Mouse (Mus musculus) heart, embryonic 11.5 days (tissue): ENCODE data around the gene Pirt. TPM values are rescaled to one million over a fixed set of nuclear protein-coding genes. Genes with fewer than 3 reads are reported as not detected.

ENCODE experiments used
- ATAC-seq: fragments of 200-750 bp; cut with Nextera tagmentation; replicated peaks from 2 replicates; pipeline ENCODE4 v1.8.0; 2017; ENCODE audit warnings: moderate library complexity; ENCODE audit not compliant: insufficient number of reproducible peaks, low FRiP score, low TSS enrichment
- H3K27ac ChIP-seq: fragments of 300-500 bp; sonication (generic); 2 replicates; pipeline ENCODE4 v1.5.1; 2014; ENCODE audit warnings: mild to moderate bottlenecking, low read depth, low read length
- H3K27me3 ChIP-seq: fragments of 300-500 bp; sonication (generic); 2 replicates; pipeline ENCODE4 v1.6.1; 2014; ENCODE audit warnings: mild to moderate bottlenecking, low read length, mixed read lengths; ENCODE audit not compliant: control insufficient read depth, insufficient read depth
- H3K36me3 ChIP-seq: fragments of 300-500 bp; sonication (generic); 2 replicates; pipeline ENCODE4 v1.6.1; 2014; ENCODE audit warnings: mild to moderate bottlenecking, low read length, moderate library complexity, mixed read lengths; ENCODE audit not compliant: control insufficient read depth, insufficient read depth
- H3K4me1 ChIP-seq: fragments of 300-500 bp; sonication (generic); 2 replicates; pipeline ENCODE4 v1.6.1; 2014; ENCODE audit warnings: low read length; ENCODE audit not compliant: control insufficient read depth, insufficient read depth
- H3K4me2 ChIP-seq: fragments of 300-500 bp; sonication (generic); 2 replicates; pipeline ENCODE4 v1.6.1; 2014; ENCODE audit warnings: mild to moderate bottlenecking, moderate library complexity
- H3K4me3 ChIP-seq: fragments of 300-500 bp; sonication (generic); 2 replicates; pipeline ENCODE4 v1.5.1; 2014; ENCODE audit warnings: low read depth, low read length
- H3K9ac ChIP-seq: fragments of 300-500 bp; sonication (generic); 2 replicates; pipeline ENCODE4 v1.6.1; 2014; ENCODE audit warnings: mild to moderate bottlenecking, low read depth, low read length, moderate library complexity
- H3K9me3 ChIP-seq: fragments of 300-500 bp; sonication (generic); replicated peaks from 2 replicates; pipeline ENCODE4 v1.6.1; 2016; ENCODE audit warnings: low read length; ENCODE audit not compliant: control insufficient read depth
- WGBS: fragments of 180-500 bp; shearing (Covaris S2); extraction: QIAGEN DNeasy Blood & Tissue Kit; methylation state at CpG from one replicate; pipeline ENCODE4 v1.1.7; 2014; ENCODE audit not compliant: insufficient replicate concordance; 5-methylcytosine and 5-hydroxymethylcytosine counted together
- polyA plus RNA-seq: library from polyadenylated mRNA; unstranded; fragments of >200 nt; fragmentation: Nextera tagmentation; extraction: Ambion mirVana; gene quantifications from 2 replicates; pipeline ENCODE4 v1.2.1, GENCODE M21; 2014

Pirt gene
- polyA plus RNA-seq, 1 experiment from 2014 or later = 10.0 TPM

GRCm38 (mm10) chr11:66932827-66933599 is 21.2 kb downstream of the Pirt start:
- no peaks in the 10 kb centered on the region for H3K36me3 ChIP-seq
- no peak overlapping the region for H3K4me3 ChIP-seq
- H3K4me1 ChIP-seq = no peaks in the 10 kb centered on the region
- no peaks in the 10 kb centered on the region for H3K27me3 ChIP-seq
- no peaks in the 10 kb centered on the region for H3K9me3 ChIP-seq
- no peak overlapping the region for H3K4me2 ChIP-seq
- H3K9ac ChIP-seq = no peak overlapping the region
- no peak overlapping the region for H3K27ac ChIP-seq
- no peak for ATAC-seq
- 74% methylated on average over 9 of the region's 9 CpGs for WGBS

- no peak overlapping the region for H3K4me3 ChIP-seq
- no peaks in the 10 kb centered on the region for H3K27me3 ChIP-seq
- H3K4me1 ChIP-seq = no peaks in the 10 kb centered on the region
- no peaks in the 10 kb centered on the region for H3K36me3 ChIP-seq
- WGBS = 74% methylated on average over 7 of the region's 7 CpGs
- no peaks in the 10 kb centered on the region for H3K9me3 ChIP-seq
- no peak overlapping the region for H3K4me2 ChIP-seq
- no peak for ATAC-seq
- no peak overlapping the region for H3K9ac ChIP-seq
- H3K27ac ChIP-seq = no peak overlapping the region
Measured at GRCm38 (mm10) chr11:66934428-66935173, 22.8 kb downstream of the Pirt start.

- 86% methylated on average over 5 of the region's 5 CpGs for WGBS
- no peak overlapping the region for H3K9ac ChIP-seq
- no peaks in the 10 kb centered on the region for H3K9me3 ChIP-seq
- H3K27ac ChIP-seq = no peak overlapping the region
- H3K27me3 ChIP-seq = no peaks in the 10 kb centered on the region
- no peak overlapping the region for H3K4me2 ChIP-seq
- H3K4me1 ChIP-seq = no peaks in the 10 kb centered on the region
- no peaks in the 10 kb centered on the region for H3K36me3 ChIP-seq
- ATAC-seq = no peak
- H3K4me3 ChIP-seq = no peak overlapping the region
Measured at GRCm38 (mm10) chr11:66942011-66942410, 30.2 kb downstream of the Pirt start.

GRCm38 (mm10) chr11:66945224-66945767 is 33.5 kb downstream of the Pirt start:
- H3K4me1 ChIP-seq = no peaks in the 10 kb centered on the region
- no peaks in the 10 kb centered on the region for H3K36me3 ChIP-seq
- no peak overlapping the region for H3K4me2 ChIP-seq
- no peak overlapping the region for H3K4me3 ChIP-seq
- no peaks in the 10 kb centered on the region for H3K27me3 ChIP-seq
- ATAC-seq = no peak
- no peaks in the 10 kb centered on the region for H3K9me3 ChIP-seq
- H3K27ac ChIP-seq = no peak overlapping the region
- no peak overlapping the region for H3K9ac ChIP-seq
- WGBS = 65% methylated on average over 2 of the region's 2 CpGs

GRCm38 (mm10) chr11:66946521-66946920 is 34.7 kb downstream of the Pirt start:
- Histone ChIP-seq H3K27ac (no peak overlapping the region), H3K4me2 (no peak overlapping the region), H3K36me3 (no peaks in the 10 kb centered on the region), H3K9ac (no peak overlapping the region), H3K4me3 (no peak overlapping the region), H3K4me1 (no peaks in the 10 kb centered on the region), H3K9me3 (no peaks in the 10 kb centered on the region), H3K27me3 (no peaks in the 10 kb centered on the region)
- 60% methylated on average over 6 of the region's 6 CpGs for WGBS
- no peak for ATAC-seq

GRCm38 (mm10) chr11:66946922-66947321 is 35.1 kb downstream of the Pirt start:
- Histone ChIP-seq H3K4me3 (no peak overlapping the region), H3K27ac (no peak overlapping the region), H3K9ac (no peak overlapping the region), H3K9me3 (no peaks in the 10 kb centered on the region), H3K27me3 (no peaks in the 10 kb centered on the region), H3K36me3 (no peaks in the 10 kb centered on the region), H3K4me2 (no peak overlapping the region), H3K4me1 (no peaks in the 10 kb centered on the region)
- 74% methylated on average over 6 of the region's 6 CpGs for WGBS
- ATAC-seq = no peak

- no peak within 1 kb of the TSS for H3K27ac ChIP-seq
- H3K9me3 ChIP-seq = no peaks in the 10 kb centered on the region
- H3K36me3 ChIP-seq = no peaks in the 10 kb centered on the region
- H3K4me2 ChIP-seq = no peak within 1 kb of the TSS
- no peak within 1 kb of the TSS for H3K4me3 ChIP-seq
- H3K4me1 ChIP-seq = no peaks in the 10 kb centered on the region
- H3K9ac ChIP-seq = no peak within 1 kb of the TSS
- 75% methylated on average over 9 of the region's 9 CpGs for WGBS
- ATAC-seq = no peak
- peaks cover 9% of the 10 kb centered on the region; the same call in 1 of the 2 replicates for H3K27me3 ChIP-seq
Measured at GRCm38 (mm10) chr11:66956303-66956702, 44.5 kb downstream of the Pirt start, which contains the start of gene Tmem238l. Gene Tmem238l, plus strand, starts transcription at chr11:66956638.

GRCm38 (mm10) chr11:66960797-66961196 is 49.0 kb downstream of the Pirt start:
- H3K4me1 ChIP-seq = peaks cover 18% of the 10 kb centered on the region
- no peaks in the 10 kb centered on the region for H3K9me3 ChIP-seq
- H3K9ac ChIP-seq = no peak overlapping the region
- peaks cover 9% of the 10 kb centered on the region; the same call in 1 of the 2 replicates for H3K27me3 ChIP-seq
- H3K4me2 ChIP-seq = no peak overlapping the region
- H3K27ac ChIP-seq = no peak overlapping the region
- no peak for ATAC-seq
- H3K4me3 ChIP-seq = no peak overlapping the region
- H3K36me3 ChIP-seq = no peaks in the 10 kb centered on the region
- WGBS = 58% methylated on average over 1 of the region's 1 CpGs
